Mouse (Mus musculus): ENCODE measurements around the gene Jak1.

The Jak1 gene

GRCm38 (mm10) chr4:101185216-101185615 is 79.9 kb downstream of the Jak1 start:
- peak in 1 of 2 experiments; percentile 20 for DNase-seq

- DNase-seq = peak in 1 of 2 experiments; percentile 42
Observed at GRCm38 (mm10) chr4:101182603-101183011, 82.5 kb downstream of the Jak1 start.

- no peak for DNase-seq
Observed at GRCm38 (mm10) chr4:101180681-101181080, 84.4 kb downstream of the Jak1 start.

DNA sequence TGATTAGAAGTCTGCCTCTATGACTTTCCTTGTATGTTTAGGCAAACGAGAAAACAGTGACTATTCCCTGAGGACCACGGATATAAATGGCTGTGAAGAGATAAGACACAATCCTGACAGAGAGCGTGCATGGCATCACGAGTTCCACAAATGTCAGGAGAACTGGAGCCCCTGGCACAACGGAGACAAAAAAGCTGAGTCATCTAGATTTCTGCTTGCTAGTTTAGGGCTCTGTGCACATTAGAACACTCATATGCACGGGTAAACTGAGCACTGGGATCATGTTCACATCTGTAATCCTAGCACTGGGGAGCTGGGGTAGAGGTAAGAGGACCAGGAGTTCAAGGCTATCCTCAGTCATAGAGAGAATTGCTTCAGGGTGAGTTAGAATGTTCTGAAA is 85.2 kb downstream of the Jak1 start:
- no peak for DNase-seq

- no peak for DNase-seq
Observed at GRCm38 (mm10) chr4:101179076-101179475, 86.0 kb downstream of the Jak1 start.

- DNase-seq = no peak
Observed at GRCm38 (mm10) chr4:101177796-101178195, 87.3 kb downstream of the Jak1 start.

GRCm38 (mm10) chr4:101176123-101176522 is 89.0 kb downstream of the Jak1 start:
- peak in 1 of 2 experiments; percentile 42 for DNase-seq

DNA sequence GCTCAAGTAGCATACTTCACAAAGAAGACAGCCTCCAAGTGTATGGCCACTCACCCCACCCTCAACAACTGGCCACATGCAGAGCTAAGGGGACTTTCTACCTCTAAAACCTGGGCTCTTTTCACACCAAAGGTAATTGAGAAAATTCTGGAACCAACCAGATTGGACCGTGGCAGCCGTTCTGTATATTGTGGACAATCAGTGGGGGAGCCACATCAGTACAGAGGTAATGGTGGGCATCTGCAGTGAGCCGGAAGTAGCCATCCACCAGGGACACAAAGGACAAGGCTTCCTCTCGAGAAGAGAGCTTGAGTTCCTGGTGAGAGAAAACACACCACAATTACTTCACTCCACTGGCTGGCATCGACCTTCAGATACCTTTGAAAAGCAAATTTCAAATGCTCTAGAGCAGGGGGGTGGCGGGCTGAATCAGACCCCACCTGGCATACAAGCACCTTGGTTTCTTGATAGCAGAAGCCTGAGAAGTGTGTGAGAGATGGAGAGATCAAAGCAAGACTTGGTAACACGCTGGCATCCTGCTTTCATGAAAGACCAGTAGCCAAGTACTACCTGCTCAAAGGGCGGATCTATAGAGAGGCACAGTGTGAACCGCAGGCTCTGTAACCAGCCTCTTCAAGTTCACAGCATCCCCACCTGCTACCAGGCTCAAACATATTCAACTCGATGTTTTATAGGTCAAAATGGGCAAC is 90.0 kb downstream of the Jak1 start:
- no peak for DNase-seq

GRCm38 (mm10) chr4:101172738-101173137 is 92.3 kb downstream of the Jak1 start:
- peak; percentile 50 to 59 for DNase-seq

DNA sequence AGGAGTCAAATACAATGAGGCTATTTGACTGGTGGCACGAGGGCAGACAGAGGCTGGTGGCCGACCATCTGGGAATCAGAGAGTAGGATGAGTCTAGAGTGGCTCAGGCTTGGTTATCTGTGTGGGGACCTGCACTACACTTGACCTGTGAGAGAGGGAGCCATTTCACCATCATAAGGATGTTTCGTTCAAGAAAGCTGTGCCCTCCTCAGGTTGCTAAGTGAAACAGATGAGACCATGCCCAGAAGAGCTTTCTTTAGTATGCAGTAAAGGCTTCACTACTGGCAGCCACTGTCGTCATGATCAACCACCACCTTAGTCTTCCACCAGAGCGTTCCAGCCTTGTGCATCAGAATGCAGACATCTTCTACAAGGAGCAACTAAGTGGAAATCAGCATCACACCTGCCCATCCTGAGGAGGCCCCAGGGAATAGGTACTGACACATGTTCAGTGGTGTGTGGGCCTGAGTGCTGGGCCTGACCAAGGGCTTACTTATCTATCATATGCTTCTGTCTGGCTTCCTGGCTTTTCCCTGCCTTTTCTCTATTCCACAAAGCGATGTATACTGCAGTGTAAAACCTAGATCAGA is 96.8 kb downstream of the Jak1 start:
- DNase-seq = peak in 1 of 2 experiments; percentile 45

GRCm38 (mm10) chr4:101167777-101168176 is 97.3 kb downstream of the Jak1 start:
- DNase-seq = no peak

DNA sequence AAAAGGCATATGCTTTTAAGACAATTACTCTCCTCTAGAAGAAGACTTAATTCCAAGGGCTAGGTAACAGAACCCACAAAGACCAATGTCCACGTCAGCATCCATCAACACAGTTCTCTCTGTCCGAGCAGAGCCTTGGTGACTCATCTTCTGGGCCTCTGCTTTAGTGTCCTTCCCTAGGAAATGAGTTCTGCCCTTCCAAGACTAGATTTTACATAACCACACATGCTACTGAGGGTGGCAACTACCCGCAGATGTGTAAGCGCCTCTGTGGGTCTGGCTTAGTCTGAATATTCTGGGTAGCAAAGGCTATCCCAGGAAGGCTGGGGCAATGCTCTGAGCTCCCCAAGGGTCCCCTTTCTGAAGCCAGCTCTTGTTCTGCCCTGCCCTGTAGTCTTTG is 99.3 kb downstream of the Jak1 start:
- no peak for DNase-seq

DNA sequence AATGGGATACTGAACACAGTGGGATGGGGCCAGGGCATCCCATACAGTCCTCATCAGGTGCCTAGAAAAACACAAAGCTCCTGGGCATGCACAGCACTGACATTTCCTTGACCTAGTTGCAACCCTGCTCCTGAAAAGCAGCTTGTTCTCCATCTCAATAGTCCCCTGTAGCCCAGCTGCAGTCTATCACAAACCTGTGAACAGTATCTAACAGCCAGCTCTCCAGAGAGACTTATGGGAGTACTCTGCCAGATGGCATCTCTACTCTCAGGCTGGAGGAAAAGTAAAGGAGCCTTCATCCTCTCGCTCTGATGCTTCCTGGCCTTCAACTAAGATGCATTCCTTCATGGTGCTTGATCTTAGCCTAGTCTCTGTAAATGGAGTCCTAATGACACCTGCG is 100.4 kb downstream of the Jak1 start:
- DNase-seq = no peak

DNA sequence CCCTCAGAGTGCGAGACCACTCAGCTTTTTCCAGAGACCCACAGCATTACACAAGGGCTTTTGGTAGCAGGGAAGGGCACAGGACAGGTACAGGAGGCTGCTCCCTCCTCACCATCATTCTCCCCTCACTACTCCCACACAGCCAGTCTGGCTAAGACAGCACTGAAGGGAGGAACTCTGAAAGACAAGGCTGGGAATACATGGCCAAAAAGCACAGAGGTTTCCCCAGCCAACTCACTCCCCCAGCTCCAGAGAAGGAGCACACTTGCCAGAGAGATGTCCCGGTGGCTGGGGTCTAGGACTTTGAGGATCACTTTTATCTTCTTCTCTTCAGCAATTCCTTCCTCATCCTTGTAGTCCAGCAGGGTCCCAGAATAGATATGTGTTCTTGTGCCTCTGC is 100.9 kb downstream of the Jak1 start:
- no peak for DNase-seq

DNA sequence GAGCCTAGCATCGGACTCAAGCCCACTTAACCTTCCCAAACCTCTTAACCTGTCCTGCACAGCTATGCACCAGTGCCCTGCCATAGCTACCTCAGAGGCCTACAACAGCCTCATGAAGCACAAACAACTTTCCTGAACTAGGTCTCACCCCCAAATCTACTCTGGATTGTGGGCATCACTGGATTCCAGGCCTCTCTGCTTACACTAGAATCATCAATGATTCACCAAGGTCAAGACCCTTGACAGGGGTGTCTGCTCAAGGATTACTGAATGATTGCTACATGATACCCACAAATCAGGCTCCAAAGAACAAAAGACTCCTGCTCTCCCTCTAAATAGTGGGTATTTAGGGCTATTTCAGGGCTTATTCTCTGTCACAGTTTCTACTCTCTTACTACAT is 104.3 kb downstream of the Jak1 start:
- DNase-seq = no peak

DNA sequence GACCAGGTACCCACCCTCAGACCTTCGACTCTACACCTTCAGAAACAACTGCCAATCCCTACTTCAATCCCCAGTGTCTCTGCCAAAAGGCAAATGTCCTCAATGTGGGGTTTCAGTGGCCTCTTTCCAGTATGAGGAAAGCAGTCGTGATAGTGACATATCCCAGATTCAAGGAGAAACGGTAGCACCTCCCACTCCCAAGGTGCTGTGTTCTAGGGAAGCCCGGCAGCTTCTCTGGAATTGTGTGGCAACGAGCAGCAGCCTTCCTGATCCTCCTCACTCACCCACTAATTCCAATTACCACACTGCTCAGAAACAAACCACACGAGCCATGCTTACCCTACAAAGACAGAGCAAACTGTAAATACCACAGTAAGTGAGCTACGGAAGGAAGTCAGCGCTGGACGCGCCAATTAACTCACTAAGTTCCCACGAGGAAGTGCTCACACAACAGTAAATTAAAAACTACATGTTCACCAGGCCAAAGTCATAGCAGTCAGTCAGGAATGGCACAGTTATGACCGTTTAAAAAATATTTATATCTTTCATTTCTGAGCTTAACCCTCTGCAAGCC is 105.8 kb downstream of the Jak1 start:
- DNase-seq = no peak

DNA sequence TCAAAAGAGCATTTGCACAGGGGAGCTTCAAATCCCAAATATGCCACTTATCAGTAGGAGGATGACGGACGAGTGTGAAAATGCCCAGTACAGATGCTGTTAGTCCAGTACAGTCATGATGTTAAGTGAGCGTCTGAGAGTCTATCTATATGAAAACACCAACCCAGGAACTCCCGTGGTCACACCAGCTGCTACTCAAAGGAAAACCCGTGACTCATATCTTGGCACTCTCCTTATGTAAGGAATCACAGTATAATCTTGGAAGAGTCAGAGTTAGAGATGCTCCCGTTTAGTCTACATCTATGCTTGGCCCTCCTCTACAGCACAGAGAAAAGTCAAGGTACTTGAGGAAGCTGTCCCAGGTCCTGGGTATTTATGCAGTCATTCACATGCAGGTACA is 106.8 kb downstream of the Jak1 start:
- DNase-seq = no peak

GRCm38 (mm10) chr4:101157476-101157875 is 107.6 kb downstream of the Jak1 start:
- DNase-seq = no peak

DNA sequence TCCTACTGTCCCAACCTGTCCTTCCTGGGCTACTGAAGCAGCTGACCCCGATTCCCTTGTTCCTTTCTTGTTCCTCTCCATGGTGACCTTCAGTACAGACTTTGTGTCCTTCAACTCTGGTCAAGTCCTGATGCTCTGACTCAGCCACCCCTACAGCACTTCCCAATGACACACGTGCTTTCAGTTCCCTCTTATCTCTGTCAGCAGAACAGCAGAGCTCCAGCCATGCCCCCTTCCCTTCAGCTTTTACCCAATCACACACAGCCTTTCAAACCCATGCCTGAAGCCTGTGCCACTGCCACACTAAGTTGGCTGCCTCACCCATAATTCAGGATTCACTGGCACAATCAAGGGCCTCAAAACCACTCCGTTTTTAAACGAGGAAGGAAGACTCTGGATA is 109.5 kb downstream of the Jak1 start:
- no peak for DNase-seq

DNA sequence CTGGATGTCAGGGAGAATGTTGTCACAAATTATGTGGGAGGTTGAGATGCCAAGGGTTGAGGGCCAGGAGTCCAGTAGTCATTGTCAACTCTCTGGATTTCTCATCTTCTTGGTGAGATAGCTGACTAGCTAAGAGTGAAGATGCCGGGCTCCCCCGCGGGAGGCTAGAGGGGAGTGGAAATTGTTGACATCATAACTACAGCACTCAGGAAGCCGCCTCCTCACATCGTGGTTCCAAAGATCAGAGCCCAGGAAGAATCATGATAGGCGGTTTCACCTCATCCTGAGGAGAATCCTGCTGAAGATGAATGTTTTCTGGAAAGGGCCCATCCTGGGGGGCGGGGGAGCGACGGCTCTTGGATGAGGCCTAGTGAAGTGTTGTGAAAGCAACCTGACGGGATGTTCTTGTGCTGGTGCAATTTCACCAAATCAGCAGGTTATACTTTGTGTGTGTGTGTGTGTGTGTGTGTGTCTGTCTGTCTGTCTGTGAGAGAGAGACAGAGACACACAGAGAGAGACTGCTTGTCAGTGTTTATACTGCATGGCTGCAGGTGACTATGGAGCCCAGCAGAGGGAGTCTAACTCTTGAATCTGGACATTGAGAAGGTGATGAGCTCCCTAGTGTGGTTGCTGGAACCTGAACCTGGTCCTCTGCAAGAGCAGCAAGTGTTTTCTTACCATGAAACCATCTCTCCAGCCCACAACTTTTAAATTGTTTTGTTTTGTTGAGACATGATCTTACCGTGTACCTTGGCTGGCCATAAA is 118.0 kb downstream of the Jak1 start:
- DNase-seq = no peak

DNA sequence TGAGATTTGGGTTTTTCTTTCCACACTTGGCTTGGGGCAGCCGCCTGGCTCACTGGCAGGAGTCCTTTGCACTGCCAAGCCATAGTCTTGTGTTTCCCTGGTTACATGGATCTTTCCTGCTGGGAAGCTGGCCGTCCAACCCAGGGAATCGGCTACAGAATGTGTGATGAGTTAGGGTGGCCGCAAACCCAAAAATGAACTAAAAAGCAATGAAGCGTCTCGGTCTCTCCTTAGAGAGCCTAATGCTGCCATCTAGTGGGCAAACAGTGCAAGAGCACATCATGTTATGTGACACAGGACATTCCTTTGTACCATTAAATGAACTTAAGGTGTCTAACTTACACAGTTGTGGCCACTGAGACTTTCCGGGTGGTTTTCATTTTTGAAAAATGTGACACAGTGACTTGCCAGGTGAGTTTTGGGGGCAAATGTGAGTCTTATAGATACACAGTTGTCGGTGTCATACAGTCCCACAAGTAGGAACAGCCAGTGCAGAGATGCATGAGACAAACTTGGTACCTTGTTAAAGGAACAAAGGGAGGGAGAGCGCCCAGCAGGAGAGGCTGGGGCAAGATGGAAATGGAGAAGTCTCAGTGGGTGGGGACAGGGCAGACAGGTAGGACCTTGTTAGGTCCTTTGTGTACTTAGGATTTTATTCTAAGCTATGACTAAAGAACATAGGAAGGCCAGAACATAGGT is 118.9 kb downstream of the Jak1 start:
- DNase-seq = peak; percentile 58 to 72

- DNase-seq = no peak
Observed at GRCm38 (mm10) chr4:101144790-101145189, 120.3 kb downstream of the Jak1 start.

DNA sequence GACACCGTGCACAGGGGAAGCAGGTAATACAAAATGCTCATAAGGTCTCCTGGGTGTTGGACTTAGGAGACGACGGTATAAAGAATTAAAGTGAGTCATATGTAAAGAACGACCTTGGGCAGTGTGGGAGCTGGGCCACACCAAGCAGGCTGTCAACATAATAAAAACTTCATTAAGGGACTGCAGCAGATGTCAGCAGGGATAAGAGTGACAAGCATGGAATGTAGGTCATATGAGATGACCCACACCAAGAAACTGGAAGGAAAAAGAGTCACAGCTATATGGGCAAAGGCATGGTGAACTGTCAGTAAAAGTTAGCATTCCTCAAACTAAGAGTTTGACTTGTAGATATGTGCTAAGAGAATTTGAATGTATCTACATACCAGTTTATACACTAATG is 120.7 kb downstream of the Jak1 start:
- DNase-seq = no peak
